Mouse (Mus musculus) lung, postnatal 0 days (tissue): ENCODE data around the gene Il1rl2.

ENCODE experiments used
- CTCF ChIP-seq: IDR thresholded peaks from 2 replicates; pipeline ENCODE4 v1.5.1; 2016; ENCODE audit warnings: antibody characterized with exemption, mild to moderate bottlenecking
- EP300 ChIP-seq: IDR thresholded peaks from 2 replicates; pipeline ENCODE4 v1.6.1; 2016; ENCODE audit warnings: antibody characterized with exemption, mild to moderate bottlenecking, control low read depth

- TF ChIP-seq CTCF (no peak), EP300 (no peak)
These were observed 42.0 kb upstream of the Il1rl2 start for GRCm38 (mm10) chr1:40282394-40282793.
